Mouse (Mus musculus) left cerebral cortex, adult 8-10 months (tissue): Measurements from ENCODE around the gene Tsr1. TPM values are rescaled to one million over a fixed set of nuclear protein-coding genes. Genes with fewer than 3 reads are reported as not detected.

Experiments used
- microRNA-seq, 2 experiments: library from miRNA; unstranded; fragments of <30 nt; microRNA quantifications; one replicate each; pipeline ENCODE4 v1.2.0; 2022
- total RNA-seq, 4 experiments: library from RNA; stranded (reverse); gene quantifications; 2 replicates each; pipeline ENCODE4 v1.2.4; 2022

Gene Tsr1
- total RNA-seq, 4 experiments from 2014 or later: 29.8 to 38.1 (median 30.8) TPM

Small RNAs within 50 kb of the gene (microRNA-seq; reads per million reads assigned to microRNA genes)
- 1.5 to 2.1 reads per million in 2 experiments for gene Mir6926

Other genes with a start within 250 kb of the Tsr1 start
- 10 to 100 TPM; 63.0 to 77.5 (median 73.7) TPM for gene Cluh, start 248.6 kb upstream of the Tsr1 start, total RNA-seq
- 100 to 1,000 TPM; 355 to 437 (median 395) TPM for gene Pafah1b1, start 173.4 kb upstream of the Tsr1 start, total RNA-seq
- 10 to 100 TPM; 19.4 to 25.3 (median 24.4) TPM for gene Mettl16, start 127.2 kb upstream of the Tsr1 start, total RNA-seq
- 10 to 100 TPM; 31.4 to 36.4 (median 33.8) TPM for gene Mnt, start 67.2 kb upstream of the Tsr1 start, total RNA-seq
- gene Sgsm2, start 1.0 kb upstream of the Tsr1 start, total RNA-seq: 10 to 100 TPM; 80.5 to 93.7 (median 88.2) TPM
- 10 to 100 TPM; 30.7 to 33.6 (median 31.9) TPM for gene Smg6, start 27.8 kb downstream of the Tsr1 start, total RNA-seq
- gene Srr, start 27.9 kb downstream of the Tsr1 start, total RNA-seq: 10 to 100 TPM; 78.8 to 86.2 (median 81.8) TPM